Mouse (Mus musculus) kidney, adult 18-20 months (tissue): ENCODE data around the gene Olfr1133.
"Not testable (repeated sequence)": the region's sequence is repeated elsewhere in the genome, so short reads cannot be mapped to it uniquely, and the experiment has no call there.

Experiments used
- DNase-seq: peaks from one replicate; pipeline ENCODE4 v3.0.0; 2021

Gene Olfr1133

DNA sequence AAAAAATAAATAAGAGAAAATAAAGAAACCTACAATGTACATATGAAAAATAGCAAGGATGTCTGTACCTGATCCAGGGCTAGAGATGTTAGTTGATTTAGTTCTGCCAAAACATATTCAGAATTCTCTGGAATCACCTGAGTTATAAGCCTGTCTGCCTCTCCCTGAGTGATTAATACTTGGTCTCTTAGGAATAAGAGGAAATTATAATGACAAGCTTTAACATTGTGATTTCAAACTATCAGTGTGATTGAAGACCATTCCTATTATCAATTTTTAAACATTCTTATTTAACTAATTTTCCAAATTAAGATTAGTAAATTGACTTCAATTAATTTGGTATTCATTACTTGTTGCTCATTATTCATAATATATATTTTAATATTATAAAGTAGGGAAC, at the start of gene Olfr1133:
Gene Olfr1133 (minus strand): TSS at position 101 of the 400 bp plus-strand sequence.
- no peak for DNase-seq

GRCm38 (mm10) chr2:87693847-87694246, 46.7 kb upstream of the Olfr1133 start, which contains the start of gene Olfr1136:
Olfr1136 (minus strand) TSS chr2:87693947.
- no peak for DNase-seq

DNA sequence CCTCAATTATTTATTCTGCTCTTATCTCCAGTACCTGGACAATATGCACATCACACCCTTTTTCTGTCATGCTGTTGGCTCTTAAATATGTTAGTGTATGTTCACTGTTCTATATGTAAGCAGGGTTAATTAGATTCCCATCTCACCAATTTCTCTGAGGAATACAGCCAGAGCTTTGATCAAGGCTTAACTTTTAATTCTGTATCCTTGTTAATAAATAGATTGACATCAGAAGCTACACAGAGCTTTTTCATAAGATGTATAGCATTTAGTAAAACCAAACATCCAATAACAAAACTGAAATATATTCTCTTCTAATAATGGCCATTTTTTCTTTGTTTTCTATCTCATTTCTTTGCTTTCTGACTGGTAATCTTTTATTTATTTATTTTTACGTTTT, 26.4 kb upstream of the Olfr1133 start, which contains the start of gene Olfr1135:
Gene Olfr1135 (minus strand): TSS at position 101 of the 400 bp plus-strand sequence.
- DNase-seq = no peak

GRCm38 (mm10) chr2:87658360-87658759, 11.2 kb upstream of the Olfr1133 start, which contains the start of gene Olfr1134:
Olfr1134 (minus strand) TSS chr2:87658460.
- no peak for DNase-seq

DNA sequence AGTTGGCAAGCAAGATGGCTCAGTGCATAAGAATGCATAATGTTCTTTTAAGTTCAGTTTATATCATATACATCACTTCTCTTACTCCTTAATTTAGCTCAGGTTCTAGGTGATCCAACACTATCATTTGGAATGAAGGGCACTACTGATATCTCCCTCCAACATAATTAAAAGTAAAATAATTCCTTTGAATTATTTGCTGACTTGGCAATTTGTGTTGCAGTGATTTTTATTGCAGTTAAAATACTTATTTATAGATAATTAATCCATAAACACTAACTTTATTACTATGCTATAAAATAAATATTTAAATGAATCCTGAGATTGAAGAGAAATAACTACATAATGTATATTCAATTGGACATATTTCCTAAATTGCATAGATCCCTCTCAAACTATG, 4.7 kb downstream of the Olfr1133 start:
- DNase-seq = no peak

- no peak for DNase-seq
Measured at GRCm38 (mm10) chr2:87637435-87637834, 9.7 kb downstream of the Olfr1133 start, which contains the start of gene Olfr1132. Olfr1132 (minus strand) TSS chr2:87637535.

DNA sequence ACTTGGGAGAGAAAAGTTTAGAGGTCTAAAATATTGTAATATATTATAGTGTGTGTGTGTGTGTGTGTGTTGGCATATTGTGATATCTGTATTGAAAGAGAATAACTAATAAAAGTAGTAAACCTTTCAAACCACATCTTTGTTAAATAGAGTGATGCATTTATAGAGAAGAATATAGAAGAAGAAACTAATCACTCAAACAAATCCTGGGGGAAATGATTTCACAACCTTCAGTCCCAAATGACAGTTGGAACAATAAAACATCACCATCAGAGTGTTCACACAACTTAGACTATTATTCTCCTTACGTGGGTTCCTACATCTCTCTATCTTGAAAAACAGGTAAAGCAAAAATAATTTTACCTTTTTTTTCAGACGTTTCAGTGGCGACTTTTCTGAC, 20.4 kb downstream of the Olfr1133 start, which contains the start of gene Olfr1131:
Gene Olfr1131 (plus strand): TSS at position 301 of the 400 bp plus-strand sequence.
- no peak for DNase-seq

- DNase-seq = not testable (repeated sequence)
Measured at GRCm38 (mm10) chr2:87605912-87606311, 41.3 kb downstream of the Olfr1133 start, which contains the start of gene Olfr1130. Olfr1130 (plus strand) TSS chr2:87606212.
